Mouse (Mus musculus) limb, embryonic 14.5 days (tissue): ENCODE measurements around the gene Barhl1. TPM values are rescaled to one million over a fixed set of nuclear protein-coding genes. Genes with fewer than 3 reads are reported as not detected.

Experiments
- ATAC-seq: fragments of 200-750 bp; cut with Nextera tagmentation; 2 replicates; pipeline ENCODE4 v1.8.0; 2017; ENCODE audit warnings: low read depth, moderate number of reproducible peaks, moderate TSS enrichment; ENCODE audit not compliant: low FRiP score
- DNase-seq: peaks from one replicate; pipeline ENCODE4 v3.0.0-alpha.2; 2015; ENCODE audit warnings: low spot score
- H3K27ac ChIP-seq: fragments of 300-500 bp; sonication (generic); replicated peaks from 2 replicates; pipeline ENCODE4 v1.5.1; 2014; ENCODE audit warnings: low read depth, mild to moderate bottlenecking, low read length, moderate library complexity, mixed read lengths
- H3K27me3 ChIP-seq: fragments of 300-500 bp; sonication (generic); 2 replicates; pipeline ENCODE4 v1.6.1; 2014; ENCODE audit warnings: low read length, mixed read lengths; ENCODE audit not compliant: control insufficient read depth, insufficient read depth
- H3K36me3 ChIP-seq: fragments of 300-500 bp; sonication (generic); 2 replicates; pipeline ENCODE4 v1.6.1; 2014; ENCODE audit warnings: mild to moderate bottlenecking, low read length, moderate library complexity, mixed read lengths; ENCODE audit not compliant: control insufficient read depth, insufficient read depth
- H3K4me1 ChIP-seq: fragments of 300-500 bp; sonication (generic); 2 replicates; pipeline ENCODE4 v1.6.1; 2014; ENCODE audit warnings: antibody characterized with exemption, low read length, mixed read lengths; ENCODE audit not compliant: control insufficient read depth, insufficient read depth
- H3K4me2 ChIP-seq: fragments of 300-500 bp; sonication (generic); replicated peaks from 2 replicates; pipeline ENCODE4 v1.6.1; 2014; ENCODE audit warnings: low read depth, mild to moderate bottlenecking, low read length, moderate library complexity; ENCODE audit not compliant: severe bottlenecking
- H3K4me3 ChIP-seq: fragments of 300-500 bp; sonication (generic); replicated peaks from 2 replicates; pipeline ENCODE4 v1.5.1; 2014; ENCODE audit warnings: low read length
- H3K9ac ChIP-seq: fragments of 300-500 bp; sonication (generic); 2 replicates; pipeline ENCODE4 v1.6.1; 2014; ENCODE audit warnings: mild to moderate bottlenecking, low read depth, low read length, moderate library complexity; ENCODE audit not compliant: severe bottlenecking
- H3K9me3 ChIP-seq: fragments of 300-500 bp; sonication (generic); 2 replicates; pipeline ENCODE4 v1.6.1; 2016; ENCODE audit warnings: low read length; ENCODE audit not compliant: control insufficient read depth
- POLR2A ChIP-seq: fragments of 200-500 bp; IDR thresholded peaks from 2 replicates; pipeline ENCODE4 v1.8.0; 2012; ENCODE audit warnings: inconsistent platforms, mild to moderate bottlenecking, moderate library complexity, borderline replicate concordance; ENCODE audit not compliant: insufficient read depth, insufficient read length; ENCODE audit errors: extremely low read depth
- WGBS: fragments of 180-500 bp; shearing (Covaris S2); extraction: QIAGEN DNeasy Blood & Tissue Kit; methylation state at CpG from one replicate; pipeline ENCODE4 v1.1.7; 2014; 5-methylcytosine and 5-hydroxymethylcytosine counted together
- polyA plus RNA-seq, 2 experiments: library from polyadenylated mRNA; depleted of rRNA in 1 of 2; stranded (reverse) in 1 of 2; unstranded in 1 of 2; fragments of >200 nt; fragmentation: Nextera tagmentation in 1 of 2; extraction: Ambion mirVana in 1 of 2; gene quantifications; 2 replicates each; pipeline versions ENCODE4 v1.2.1 to v1.2.3; 2012 to 2014

The Barhl1 gene
- polyA plus RNA-seq, 2 experiments = 0.13 TPM; not detected in 1

DNA sequence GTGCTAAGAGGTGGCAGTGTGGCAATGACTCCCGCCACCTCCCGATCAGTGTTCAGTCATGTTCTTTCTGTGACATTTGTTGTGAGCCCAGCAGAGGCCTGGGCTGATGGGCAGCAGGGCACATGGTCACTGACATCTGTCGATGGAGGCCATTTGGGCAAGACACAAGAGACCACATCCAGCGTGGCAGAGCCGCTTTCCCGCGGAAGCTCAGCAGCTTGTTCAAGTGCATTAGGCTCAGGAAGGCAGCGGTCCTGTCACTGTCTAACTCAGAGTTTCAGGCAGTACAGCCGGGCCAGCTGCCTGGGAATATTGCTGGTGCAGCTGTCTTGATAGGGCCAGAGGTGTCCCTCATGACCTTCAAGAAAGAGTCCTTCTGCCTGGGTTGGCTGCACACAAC is 38.1 kb upstream of the Barhl1 start:
- DNase-seq (no peak), ATAC-seq (no peak)
- H3K27ac ChIP-seq = no peak overlapping the region

DNA sequence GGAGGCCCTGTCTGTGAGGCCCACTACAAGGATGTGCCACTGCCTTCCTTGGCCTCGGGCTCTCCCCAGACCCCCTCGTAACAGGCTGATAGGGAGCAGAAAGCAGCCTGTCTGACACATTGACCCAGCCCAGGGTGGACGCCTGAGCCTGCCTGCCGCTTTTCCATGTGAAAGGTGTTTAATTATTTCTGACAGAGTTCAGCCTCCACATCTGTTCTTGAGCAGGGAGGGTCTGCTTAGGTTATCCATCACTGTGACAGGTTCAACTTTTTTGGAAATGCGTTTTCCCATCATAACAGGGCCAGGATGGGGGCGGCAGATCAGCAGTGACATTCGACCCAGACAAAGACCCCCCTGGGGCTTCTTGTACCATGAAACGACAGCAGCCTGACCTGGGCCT is 36.5 kb upstream of the Barhl1 start:
- WGBS = 13% methylated on average over 8 of the region's 8 CpGs
- no peak for TF ChIP-seq POLR2A
- no peaks in the 10 kb centered on the region for H3K27me3 ChIP-seq

More for the DNA sequence above, 38.1 kb upstream of the Barhl1 start:
- no peak overlapping the region for H3K4me3 ChIP-seq
- H3K4me2 ChIP-seq = no peak overlapping the region
- no peak for TF ChIP-seq POLR2A
- no peaks in the 10 kb centered on the region for H3K36me3 ChIP-seq
- no peaks in the 10 kb centered on the region for H3K27me3 ChIP-seq
- 79% methylated on average over 9 of the region's 9 CpGs for WGBS
- H3K9me3 ChIP-seq = no peaks in the 10 kb centered on the region
- H3K9ac ChIP-seq = no peak overlapping the region
- H3K4me1 ChIP-seq = no peaks in the 10 kb centered on the region

DNA sequence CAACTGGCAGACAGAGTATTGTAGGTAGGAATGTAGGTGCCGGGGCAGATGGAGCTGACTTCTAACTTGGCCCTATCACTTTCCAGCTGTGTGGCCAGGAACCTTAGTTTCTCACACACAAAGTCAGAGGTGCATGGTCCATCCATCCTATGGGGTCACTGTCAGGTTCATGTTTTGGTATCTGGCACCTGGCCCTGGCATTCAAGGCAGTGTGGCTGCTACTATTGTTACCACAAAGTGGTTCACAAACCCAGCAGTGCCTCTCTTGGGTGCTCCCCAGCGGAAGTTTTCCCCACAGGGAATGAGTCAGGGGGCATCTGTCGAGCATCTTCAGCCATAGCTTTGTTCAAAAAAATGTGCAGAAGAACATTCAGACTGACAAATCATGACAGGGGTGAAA is 29.8 kb upstream of the Barhl1 start:
- Histone ChIP-seq H3K36me3 (no peaks in the 10 kb centered on the region), H3K27me3 (no peaks in the 10 kb centered on the region; the same call in 1 of the 2 replicates), H3K4me2 (no peak overlapping the region), H3K9ac (no peak overlapping the region), H3K4me3 (no peak overlapping the region), H3K9me3 (no peaks in the 10 kb centered on the region), H3K27ac (no peak overlapping the region), H3K4me1 (peaks cover 7% of the 10 kb centered on the region; the same call in 1 of the 2 replicates)
- DNase-seq (no peak), ATAC-seq (no peak)
- 81% methylated on average over 3 of the region's 3 CpGs for WGBS
- no peak for TF ChIP-seq POLR2A

More for the DNA sequence above, 36.5 kb upstream of the Barhl1 start:
- no peak for DNase-seq
- Histone ChIP-seq H3K4me2 (no peak overlapping the region), H3K9ac (no peak overlapping the region), H3K4me3 (no peak overlapping the region), H3K36me3 (no peaks in the 10 kb centered on the region), H3K9me3 (no peaks in the 10 kb centered on the region), H3K4me1 (no peaks in the 10 kb centered on the region), H3K27ac (no peak overlapping the region)
- ATAC-seq = no peak

DNA sequence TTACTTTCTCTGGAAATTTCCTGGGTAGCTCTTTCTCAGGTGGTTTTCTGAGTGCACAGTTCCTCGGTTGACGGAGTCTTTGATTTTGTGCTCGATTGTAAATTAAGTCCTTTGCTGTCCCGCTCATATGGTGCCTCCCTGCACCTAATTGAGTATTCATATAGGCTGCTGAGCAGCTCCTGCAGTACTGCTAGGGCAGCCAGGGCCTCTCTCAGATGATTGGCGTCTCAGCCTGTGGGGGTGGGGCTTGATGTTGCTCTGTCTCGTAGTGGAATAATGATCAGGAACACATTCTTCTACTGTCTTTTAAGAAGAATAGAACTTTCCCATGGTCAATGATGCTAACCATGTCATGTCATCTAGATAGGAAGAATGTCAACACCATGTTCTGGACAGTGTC is 28.9 kb upstream of the Barhl1 start:
- no peak for TF ChIP-seq POLR2A
- peaks cover 7% of the 10 kb centered on the region; the same call in 1 of the 2 replicates for H3K4me1 ChIP-seq
- no peak overlapping the region for H3K9ac ChIP-seq
- H3K4me3 ChIP-seq = no peak overlapping the region
- DNase-seq (no peak), ATAC-seq (no peak)
- H3K27me3 ChIP-seq = no peaks in the 10 kb centered on the region; the same call in 1 of the 2 replicates
- no peak overlapping the region for H3K27ac ChIP-seq
- no peak overlapping the region for H3K4me2 ChIP-seq
- H3K9me3 ChIP-seq = no peaks in the 10 kb centered on the region
- no peaks in the 10 kb centered on the region for H3K36me3 ChIP-seq
- WGBS = 50% methylated on average over 6 of the region's 6 CpGs

DNA sequence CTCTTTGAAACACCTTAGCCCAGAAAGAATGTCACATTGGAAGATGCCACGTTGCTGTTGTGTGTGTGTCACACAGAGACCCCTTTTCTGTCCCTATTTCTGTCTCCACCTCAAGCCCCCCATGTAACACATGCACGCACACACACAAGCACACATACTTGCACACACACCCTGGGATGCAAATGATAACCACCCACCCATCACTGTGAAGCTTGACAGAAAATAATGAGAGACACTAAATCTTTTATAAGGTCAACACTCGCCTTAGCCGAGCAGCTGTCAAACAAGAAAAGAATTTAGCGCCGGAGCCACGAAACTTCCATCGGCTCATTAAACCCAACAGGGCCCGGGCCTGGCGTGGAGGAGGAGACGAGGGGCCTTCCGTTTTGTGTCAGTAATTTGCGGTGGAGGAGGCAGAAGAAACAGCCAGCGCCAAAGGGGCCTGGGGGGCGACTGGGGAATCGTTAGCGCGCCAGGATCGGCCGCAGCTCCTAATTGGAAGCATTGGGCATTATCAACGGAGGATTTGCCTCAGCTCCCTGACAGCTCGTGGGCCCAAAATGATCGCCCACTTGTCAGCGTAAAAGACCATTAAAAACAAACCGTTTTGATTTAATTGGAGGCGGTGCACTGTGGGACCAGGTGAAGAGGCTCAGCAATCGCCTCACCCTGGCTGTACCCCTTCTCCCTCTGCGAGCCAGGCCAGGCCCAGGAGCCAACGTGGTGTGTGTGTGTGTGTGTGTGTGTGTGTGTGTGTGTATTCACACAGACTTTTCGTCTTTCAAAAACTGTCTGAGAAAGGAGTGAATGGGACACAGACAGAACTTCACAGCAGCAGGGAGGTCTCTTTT is 27.4 kb upstream of the Barhl1 start:
- ATAC-seq (no peak), DNase-seq (no peak)
- Histone ChIP-seq H3K4me1 (peaks cover 7% of the 10 kb centered on the region; the same call in 1 of the 2 replicates), H3K27ac (no peak overlapping the region), H3K4me3 (no peak overlapping the region), H3K4me2 (peak overlapping the region; percentile 11; the same call in 1 of the 2 replicates), H3K9ac (0 out of 2 replicates have a peak overlapping the region, but pooled peaks have one; percentile 16), H3K27me3 (no peaks in the 10 kb centered on the region; the same call in 1 of the 2 replicates), H3K36me3 (no peaks in the 10 kb centered on the region), H3K9me3 (no peaks in the 10 kb centered on the region)
- TF ChIP-seq POLR2A = no peak
- 14% methylated on average over 30 of the region's 30 CpGs for WGBS
